Mouse (Mus musculus) liver, embryonic 15.5 days (tissue): ENCODE measurements around the gene Slc35e3. TPM values are rescaled to one million over a fixed set of nuclear protein-coding genes. Genes with fewer than 3 reads are reported as not detected.

Experiments used
- ATAC-seq: fragments of 200-750 bp; cut with Nextera tagmentation; 2 replicates; pipeline ENCODE4 v1.8.0; 2017; ENCODE audit warnings: moderate number of reproducible peaks, mild to moderate bottlenecking, moderate library complexity; ENCODE audit not compliant: insufficient read depth
- H3K27ac ChIP-seq: fragments of 300-500 bp; sonication (generic); replicated peaks from 2 replicates; pipeline ENCODE4 v1.5.1; 2015; ENCODE audit warnings: mild to moderate bottlenecking, inconsistent platforms
- H3K27me3 ChIP-seq: fragments of 300-500 bp; sonication (generic); 2 replicates; pipeline ENCODE4 v1.6.1; 2015; ENCODE audit warnings: mild to moderate bottlenecking, inconsistent platforms
- H3K36me3 ChIP-seq: fragments of 300-500 bp; sonication (generic); replicated peaks from 2 replicates; pipeline ENCODE4 v1.6.1; 2015; ENCODE audit warnings: moderate library complexity, mild to moderate bottlenecking, inconsistent platforms
- H3K4me1 ChIP-seq: fragments of 300-500 bp; sonication (generic); replicated peaks from 2 replicates; pipeline ENCODE4 v1.6.1; 2015; ENCODE audit warnings: inconsistent platforms
- H3K4me2 ChIP-seq: fragments of 300-500 bp; sonication (generic); 2 replicates; pipeline ENCODE4 v1.6.1; 2015; ENCODE audit warnings: moderate library complexity, mild to moderate bottlenecking, inconsistent platforms
- H3K4me3 ChIP-seq: fragments of 300-500 bp; sonication (generic); replicated peaks from 2 replicates; pipeline ENCODE4 v1.5.1; 2015; ENCODE audit warnings: mild to moderate bottlenecking, inconsistent platforms
- H3K9ac ChIP-seq: fragments of 300-500 bp; sonication (generic); 2 replicates; pipeline ENCODE4 v1.6.1; 2015; ENCODE audit warnings: moderate library complexity, mild to moderate bottlenecking, inconsistent platforms
- H3K9me3 ChIP-seq: fragments of 300-500 bp; sonication (generic); replicated peaks from 2 replicates; pipeline ENCODE4 v1.6.1; 2016; ENCODE audit warnings: inconsistent platforms
- WGBS: fragments of 180-500 bp; shearing (Covaris S2); methylation state at CpG from one replicate; pipeline ENCODE4 v1.1.7; 2015; ENCODE audit warnings: mixed read lengths; ENCODE audit not compliant: insufficient replicate concordance; 5-methylcytosine and 5-hydroxymethylcytosine counted together
- polyA plus RNA-seq: library from polyadenylated mRNA; unstranded; fragments of >200 nt; fragmentation: Nextera tagmentation; extraction: Ambion mirVana; gene quantifications from 2 replicates; pipeline ENCODE4 v1.2.1, GENCODE M21; 2015

Gene Slc35e3
- polyA plus RNA-seq, 1 experiment from 2014 or later, result 2.3 TPM

DNA sequence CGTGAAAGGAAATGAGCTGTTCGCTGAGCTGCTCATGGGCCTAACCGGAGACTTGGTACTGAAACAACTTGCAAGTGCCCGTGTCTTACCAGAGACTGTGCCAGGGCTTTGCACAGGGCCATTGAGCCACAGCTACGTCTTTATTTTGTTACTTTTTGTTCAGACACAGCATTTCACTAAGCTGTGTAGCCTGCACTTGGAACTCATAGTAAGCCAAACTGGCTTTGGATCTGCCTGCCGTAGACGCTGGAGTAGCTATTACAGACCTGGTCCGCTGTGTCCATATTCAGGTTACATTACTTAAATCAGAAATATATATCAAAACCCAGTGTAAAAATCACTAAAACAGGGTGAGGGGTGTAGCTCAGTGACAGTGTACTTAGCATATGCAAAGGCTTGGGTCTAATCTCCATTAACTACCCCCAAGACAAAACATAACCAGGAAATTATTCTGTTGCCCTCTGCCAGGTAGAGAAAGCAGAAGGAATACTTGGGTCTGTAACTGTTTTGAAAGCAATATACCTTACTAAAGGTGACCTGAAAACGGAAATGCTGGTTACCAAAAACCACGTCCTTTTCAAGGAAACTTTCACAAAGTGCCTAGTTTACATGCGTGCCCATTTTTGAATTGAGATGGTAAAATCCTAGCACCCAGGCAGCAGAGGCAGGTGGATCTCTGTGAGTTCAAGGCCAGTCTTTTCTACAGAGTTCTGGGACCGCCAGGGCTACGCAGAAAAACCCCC is 60.1 kb downstream of the Slc35e3 start:
- Histone ChIP-seq H3K4me3 (no peak overlapping the region), H3K9ac (no peak overlapping the region), H3K27ac (no peak overlapping the region), H3K4me2 (no peak overlapping the region), H3K4me1 (no peaks in the 10 kb centered on the region), H3K9me3 (no peaks in the 10 kb centered on the region), H3K36me3 (peaks cover 31% of the 10 kb centered on the region), H3K27me3 (no peaks in the 10 kb centered on the region)
- ATAC-seq, result no peak
- WGBS, result 79% methylated on average over 13 of the region's 13 CpGs

DNA sequence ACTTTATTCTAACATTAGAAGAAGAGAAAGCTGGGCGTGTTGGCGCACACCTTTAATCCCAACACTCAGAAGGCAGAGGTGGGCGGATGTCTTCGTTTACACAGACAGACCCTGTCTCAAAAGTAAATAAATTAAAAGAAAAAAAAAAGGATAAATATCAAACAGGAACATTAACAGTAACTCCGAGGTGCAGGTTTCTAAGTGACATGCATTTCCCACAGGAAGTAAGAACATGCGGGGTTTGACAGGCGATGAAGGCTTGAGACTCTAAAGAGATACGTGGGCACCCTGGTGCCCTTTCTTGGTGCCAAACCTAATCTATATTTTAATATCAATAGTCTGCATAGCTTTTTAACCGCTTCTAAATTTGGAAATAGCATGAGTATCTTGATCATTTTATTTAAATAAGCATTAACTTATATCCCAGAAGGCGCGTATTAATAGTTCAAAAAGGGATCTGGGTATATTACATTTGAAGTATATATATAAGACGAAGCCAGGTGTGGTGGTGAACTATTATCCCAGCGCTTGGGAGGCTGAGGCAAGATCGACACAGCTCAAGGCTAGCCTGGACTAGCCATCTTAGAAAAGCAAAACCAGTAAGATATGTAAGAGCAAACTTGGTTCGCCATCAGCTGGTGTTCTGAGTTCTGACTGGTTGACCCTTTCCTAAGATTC is 60.9 kb downstream of the Slc35e3 start:
- no peaks in the 10 kb centered on the region for H3K4me1 ChIP-seq
- H3K4me3 ChIP-seq, result no peak overlapping the region
- no peak for ATAC-seq
- H3K4me2 ChIP-seq, result no peak overlapping the region
- no peaks in the 10 kb centered on the region for H3K9me3 ChIP-seq
- H3K9ac ChIP-seq, result no peak overlapping the region
- no peaks in the 10 kb centered on the region for H3K27me3 ChIP-seq
- H3K27ac ChIP-seq, result no peak overlapping the region
- H3K36me3 ChIP-seq, result peaks cover 24% of the 10 kb centered on the region
- 66% methylated on average over 15 of the region's 15 CpGs for WGBS

DNA sequence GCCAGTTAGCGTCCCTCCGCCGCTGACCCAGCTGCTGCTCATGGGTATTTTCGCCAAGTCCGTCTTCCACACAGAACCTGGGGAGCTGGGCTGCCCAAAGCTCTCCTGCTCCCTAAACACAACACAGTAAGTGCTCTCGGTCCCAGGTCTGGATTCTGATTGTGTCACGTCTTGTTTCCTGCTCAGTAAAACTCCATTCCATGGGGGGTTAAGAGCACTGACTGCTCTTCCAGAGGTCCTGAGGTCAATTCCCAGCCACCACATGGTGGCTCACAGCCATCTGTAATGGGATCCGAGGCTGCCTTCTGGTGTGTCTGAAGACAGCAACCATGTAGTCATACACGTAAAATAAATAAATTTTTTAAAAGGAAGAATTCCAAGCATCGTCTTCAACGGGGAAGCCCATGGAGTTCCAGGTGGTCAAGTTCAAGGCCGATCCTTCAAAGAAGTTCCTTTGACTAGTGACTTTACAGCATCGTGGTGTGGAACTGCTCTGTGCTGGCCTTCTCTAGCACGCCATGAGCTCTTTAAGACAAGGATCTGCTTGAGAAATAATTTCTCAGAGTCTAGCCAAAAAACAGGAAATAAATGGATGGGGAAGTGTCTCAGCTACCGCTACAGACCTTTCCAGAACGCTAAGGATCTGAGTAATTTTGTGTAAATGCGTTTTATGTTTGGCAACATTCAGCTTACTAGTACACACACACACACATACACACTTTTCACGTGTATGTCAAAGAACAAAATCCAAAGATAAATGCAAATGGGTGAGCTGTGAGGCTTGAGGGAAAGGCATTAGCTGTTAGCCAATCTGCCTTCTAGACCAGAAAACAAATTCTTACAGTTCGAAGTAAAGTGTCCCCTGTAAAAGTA is 61.6 kb downstream of the Slc35e3 start:
- Histone ChIP-seq H3K4me3 (no peak overlapping the region), H3K4me1 (no peaks in the 10 kb centered on the region), H3K9me3 (no peaks in the 10 kb centered on the region), H3K4me2 (no peak overlapping the region), H3K27ac (no peak overlapping the region), H3K36me3 (peaks cover 20% of the 10 kb centered on the region), H3K9ac (no peak overlapping the region), H3K27me3 (no peaks in the 10 kb centered on the region)
- WGBS, result 58% methylated on average over 19 of the region's 19 CpGs
- no peak for ATAC-seq

DNA sequence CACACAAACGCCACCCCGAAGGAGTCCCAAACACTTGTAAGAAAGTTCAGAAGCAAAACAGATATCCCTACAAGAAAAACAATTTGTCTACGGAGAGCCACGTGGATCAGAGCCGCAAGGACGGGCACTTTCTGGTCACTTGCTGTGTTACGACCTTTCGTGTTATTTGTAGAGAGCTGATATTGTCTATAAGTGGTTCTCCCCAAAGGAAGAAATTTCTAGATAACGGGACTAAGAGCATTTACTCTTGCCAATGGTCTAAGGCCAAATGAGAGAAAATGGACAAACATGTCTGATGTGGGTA is 62.5 kb downstream of the Slc35e3 start:
- Histone ChIP-seq H3K9ac (no peak overlapping the region), H3K4me3 (no peak overlapping the region), H3K27me3 (no peaks in the 10 kb centered on the region), H3K36me3 (peaks cover 11% of the 10 kb centered on the region; the same call in 1 of the 2 replicates), H3K27ac (no peak overlapping the region), H3K4me2 (no peak overlapping the region), H3K4me1 (peaks cover 3% of the 10 kb centered on the region), H3K9me3 (no peaks in the 10 kb centered on the region)
- 77% methylated on average over 9 of the region's 9 CpGs for WGBS
- ATAC-seq, result no peak

Other genes with a start within 250 kb of the Slc35e3 start
- 15.7 and 29.9 TPM in 2 replicates for gene Cpm, start 116.9 kb downstream of the Slc35e3 start, polyA plus RNA-seq
- 19.5 and 21.0 TPM in 2 replicates for gene Mdm2, start 35.6 kb downstream of the Slc35e3 start, polyA plus RNA-seq
- 33.0 and 33.4 TPM in 2 replicates for gene Nup107, start 46.3 kb upstream of the Slc35e3 start, polyA plus RNA-seq
- 97.7 and 100 TPM in 2 replicates for gene Rap1b, start 99.7 kb upstream of the Slc35e3 start, polyA plus RNA-seq